Mouse (Mus musculus) spleen, postnatal 36 days (tissue): ENCODE results near the gene Pradc1.

Source experiments
- DNase-seq, 2 experiments: peaks; one replicate each; pipeline ENCODE4 v3.0.0; 2022; ENCODE audit warnings: low spot score in 2 of 2, mixed read lengths in 1 of 2

The Pradc1 gene

DNA sequence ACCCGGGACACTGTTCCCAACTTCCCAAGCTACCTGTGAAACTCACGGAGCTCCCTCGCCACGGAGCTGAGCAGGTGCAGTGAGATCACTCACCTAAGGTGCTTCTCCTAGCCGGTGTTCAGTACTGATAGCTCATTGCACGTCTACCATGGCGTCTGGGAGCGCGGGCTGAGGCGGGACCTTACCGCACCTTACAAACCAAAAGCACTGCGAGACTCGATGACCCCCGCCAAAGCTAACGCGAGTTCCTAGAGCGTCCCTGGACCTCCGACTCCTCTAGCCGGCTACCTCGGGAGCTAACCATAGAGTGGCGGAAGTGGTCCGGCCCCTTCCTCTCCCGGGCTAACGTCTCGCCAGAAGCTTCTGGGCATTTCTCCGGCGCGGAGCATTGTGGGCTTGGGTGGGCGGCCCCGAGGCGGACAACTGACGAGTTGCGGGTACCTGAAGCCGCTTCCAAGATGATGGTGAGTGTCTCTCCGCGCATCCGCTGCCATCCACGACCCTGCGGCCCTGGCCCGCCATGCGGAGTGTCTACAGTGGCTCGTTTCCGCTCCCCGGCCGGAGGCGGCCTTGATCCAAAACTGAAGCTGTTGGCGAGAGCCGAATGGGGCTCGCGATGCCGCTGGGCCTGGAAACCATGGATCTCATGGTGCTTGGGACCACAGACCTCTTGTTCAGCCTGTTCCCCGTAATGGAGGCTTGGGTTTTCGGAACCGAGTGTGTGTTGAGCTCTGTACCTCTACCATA is at the start of gene Pradc1:
Gene Pradc1 (minus strand): TSS at position 307 of the 747 bp plus-strand sequence.
- peak; percentile 98 for DNase-seq

DNA sequence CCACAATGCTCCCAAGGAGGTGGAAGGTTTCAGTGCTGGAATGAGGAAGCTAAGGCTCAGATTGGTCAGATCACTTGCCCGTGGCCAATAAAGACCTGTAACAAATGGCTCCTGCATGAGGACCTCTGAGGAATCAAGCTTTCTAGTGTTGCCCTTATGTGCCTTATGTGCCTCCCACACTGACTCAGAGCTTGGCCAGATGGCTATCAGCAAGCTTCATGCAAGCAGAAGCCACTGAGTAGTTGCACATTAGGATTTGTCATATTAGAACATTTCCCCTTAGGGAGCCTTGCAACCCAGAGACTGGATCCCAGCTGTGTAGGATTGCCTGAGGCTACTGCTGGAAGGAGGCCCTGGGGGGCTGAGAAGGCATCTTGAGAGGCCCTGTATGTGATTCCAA is 48.6 kb upstream of the Pradc1 start:
- no peak for DNase-seq

DNA sequence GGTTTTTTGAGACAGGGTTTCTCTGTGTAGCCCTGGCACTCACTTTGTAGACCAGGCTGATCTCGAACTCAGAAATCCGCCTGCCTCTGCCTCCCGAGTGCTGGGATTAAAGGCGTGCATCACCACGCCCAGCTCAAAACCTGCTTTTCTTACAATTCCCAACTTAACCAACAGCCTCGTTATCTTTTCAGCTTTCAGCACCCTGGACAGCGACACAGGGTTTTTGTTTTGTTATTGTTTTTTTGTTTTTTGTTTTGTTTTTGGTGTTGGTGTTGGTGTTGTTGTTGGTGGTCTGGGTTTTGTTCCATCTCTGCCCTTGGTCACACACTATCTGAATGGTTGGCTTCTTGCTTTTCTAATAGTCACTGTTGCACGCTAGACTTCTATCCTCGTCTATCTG is 46.4 kb upstream of the Pradc1 start:
- no peak for DNase-seq

DNA sequence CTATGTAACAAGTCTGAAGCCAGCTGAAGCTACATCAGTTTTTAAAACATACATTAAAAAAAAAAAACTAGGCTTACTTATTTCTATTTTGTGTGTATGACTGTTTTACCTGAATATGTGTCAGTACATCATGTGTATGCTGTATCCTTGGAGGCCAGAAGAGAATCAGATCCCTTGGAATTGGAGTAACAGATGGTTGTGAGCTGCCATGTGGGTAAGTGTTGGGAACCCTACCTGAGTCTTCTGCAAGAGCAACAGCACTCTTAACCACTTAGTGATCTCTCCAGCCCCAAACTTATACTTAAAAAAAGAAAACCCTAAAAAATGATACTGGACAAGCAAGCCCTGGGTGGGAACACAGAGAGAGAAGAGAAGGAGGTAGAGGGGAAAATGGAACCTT is 45.2 kb upstream of the Pradc1 start:
- DNase-seq = no peak

DNA sequence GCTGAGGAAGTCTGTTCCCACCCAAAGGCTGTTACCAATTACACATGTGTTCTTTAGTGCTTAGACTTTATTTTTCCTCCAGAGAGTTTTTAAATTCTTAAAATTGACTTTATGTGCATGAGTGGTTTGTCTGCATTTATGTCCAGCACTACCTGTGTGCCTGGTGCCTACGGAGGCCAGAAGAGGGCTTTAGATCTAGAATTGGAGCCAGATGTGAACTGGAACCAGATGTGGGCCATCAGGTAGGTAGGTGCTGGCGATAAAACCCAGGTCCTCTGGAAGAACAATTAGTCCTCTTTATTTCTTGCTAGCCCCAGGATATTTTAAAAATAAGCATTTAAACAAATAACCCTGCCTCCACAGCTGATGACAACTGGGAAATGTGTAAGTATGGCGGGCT is 39.8 kb upstream of the Pradc1 start:
- DNase-seq = no peak

DNA sequence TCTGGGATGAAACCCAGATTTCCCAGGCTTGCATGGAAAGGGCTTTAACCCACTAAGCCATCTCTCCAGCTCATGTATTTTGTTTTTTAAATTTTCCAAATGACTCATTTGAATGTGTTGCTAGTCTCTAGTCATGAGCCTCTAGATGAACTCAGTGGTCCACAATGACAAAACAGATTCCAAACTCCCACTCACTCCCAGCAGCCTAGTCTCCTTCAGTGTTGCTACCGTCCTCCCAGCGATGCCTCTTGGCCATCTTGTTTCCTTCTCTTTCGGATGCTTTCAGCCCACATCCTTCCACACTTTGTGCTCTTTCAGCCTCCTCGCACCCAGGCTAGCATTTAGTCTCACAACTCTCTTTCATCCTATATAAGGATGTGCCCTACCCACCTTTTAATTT is 38.5 kb upstream of the Pradc1 start:
- DNase-seq = no peak

DNA sequence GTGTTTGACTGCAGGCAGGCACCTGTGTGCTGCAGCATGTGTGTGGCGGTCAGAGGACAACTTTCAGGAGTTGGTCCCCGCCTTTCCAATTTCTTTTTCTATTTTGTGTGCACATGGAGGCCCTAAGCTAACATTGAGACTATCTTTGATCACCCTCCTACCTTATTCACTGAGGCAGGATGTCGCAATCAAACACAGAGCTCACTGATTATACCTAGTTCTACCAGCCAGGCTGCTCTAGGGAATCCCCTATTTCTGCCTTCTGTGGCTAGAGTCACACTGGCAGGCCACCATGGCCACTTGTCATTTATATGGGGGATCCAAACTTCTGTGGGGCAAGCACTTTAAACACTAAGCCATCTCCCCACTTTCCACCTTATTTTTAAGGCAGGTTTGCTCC is 37.9 kb upstream of the Pradc1 start:
- DNase-seq = no peak

DNA sequence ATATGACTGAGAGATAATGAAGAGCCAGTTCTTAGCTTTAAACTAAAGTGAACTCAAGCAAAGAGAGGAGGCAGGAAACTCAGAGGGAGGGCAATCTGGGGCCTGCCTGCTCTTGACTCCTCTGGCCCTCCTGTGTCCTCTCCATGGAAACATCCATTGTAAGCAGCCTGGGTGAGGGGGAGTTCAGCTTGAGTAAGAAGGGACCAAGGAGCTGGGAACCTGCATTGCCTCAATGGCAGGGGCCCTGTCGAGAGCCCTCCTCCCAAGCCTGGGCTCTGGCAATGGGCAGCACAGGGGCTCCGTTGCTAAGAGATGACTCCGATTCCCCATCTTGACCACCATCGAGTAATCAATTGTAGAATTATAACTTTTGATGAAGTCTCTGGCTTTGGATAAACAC is 36.7 kb upstream of the Pradc1 start:
- no peak for DNase-seq

DNA sequence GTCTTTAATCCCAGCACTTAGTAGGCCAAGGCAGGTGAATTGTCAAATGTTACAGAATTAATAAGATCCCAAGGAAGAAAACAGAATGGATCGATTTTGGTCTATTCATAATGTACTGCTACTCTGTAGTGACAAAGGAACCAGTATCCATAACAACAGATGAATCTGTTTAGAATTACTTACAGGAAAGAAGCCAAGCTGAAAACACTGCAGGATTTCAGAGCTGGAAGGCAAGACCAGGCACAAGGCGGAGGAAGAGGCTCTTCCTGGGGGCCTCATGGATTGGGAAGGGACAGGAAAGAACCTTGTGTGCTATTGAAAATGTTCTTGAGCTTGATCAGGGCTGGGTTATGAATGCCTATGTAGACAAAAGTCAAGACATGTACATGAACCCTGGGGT is 34.0 kb upstream of the Pradc1 start:
- no peak for DNase-seq

DNA sequence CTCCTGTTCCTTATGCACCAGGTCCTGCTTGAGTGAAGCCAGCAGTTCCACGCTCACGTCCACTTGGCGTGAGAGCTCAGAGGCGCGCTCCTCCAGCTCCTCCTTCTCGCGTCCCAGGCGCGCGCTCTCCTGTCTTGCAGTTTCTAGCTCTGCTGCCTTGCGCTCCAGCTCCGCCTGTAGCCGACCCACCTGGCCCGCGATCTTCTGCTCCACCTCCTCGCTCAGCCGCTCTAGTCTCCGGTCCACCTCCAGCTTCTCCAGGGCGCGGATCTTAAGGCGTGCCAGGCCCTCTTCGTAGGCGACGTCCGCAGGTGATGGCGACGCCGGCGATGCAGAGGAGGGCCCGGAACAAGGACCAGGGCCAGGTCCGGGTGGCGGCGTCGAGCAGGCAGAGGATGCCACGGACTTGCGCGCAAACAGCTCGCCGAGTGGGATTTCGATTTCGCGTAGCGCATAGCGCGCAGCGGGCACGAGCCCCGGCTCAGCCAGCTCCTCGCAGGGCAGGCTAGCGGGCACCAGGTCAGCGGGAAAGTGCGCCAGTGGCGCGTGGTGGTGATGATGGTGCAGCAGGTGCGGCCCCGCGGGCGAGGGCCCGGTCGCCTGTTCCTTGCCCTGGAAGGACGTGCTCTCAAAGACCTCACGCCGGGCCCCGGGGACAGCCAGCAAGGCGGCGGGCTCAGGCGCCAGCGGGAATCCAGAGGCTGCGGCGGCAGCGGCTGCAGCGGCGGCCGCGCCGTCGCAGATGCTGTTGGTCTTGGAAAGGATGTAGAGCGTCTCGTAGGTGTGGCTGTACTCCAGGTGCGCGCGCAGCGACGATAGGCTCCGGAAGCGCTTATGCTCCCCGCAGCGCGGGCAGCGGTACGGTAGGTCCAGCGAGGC is 32.3 kb upstream of the Pradc1 start:
- no peak for DNase-seq

DNA sequence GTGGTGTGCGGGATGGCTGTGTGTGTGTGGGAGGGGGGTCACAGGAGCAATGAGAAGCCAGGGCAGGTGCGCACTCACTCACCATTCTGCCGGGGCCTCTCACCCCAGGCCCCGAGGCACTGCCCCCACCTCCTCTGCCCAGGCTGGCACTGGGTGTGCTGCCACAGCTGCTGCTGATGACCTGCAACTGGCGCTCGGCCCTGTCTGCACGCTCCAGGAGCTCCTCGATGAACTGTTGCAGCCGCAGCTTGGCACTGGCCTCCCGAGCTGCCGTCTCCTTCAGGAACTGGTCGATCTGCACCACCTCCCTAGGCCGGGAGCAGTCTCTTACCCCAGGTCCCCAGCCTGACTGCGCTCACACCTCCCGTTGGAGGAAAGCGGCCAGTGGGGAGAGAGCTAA is 28.9 kb upstream of the Pradc1 start:
- no peak for DNase-seq

DNA sequence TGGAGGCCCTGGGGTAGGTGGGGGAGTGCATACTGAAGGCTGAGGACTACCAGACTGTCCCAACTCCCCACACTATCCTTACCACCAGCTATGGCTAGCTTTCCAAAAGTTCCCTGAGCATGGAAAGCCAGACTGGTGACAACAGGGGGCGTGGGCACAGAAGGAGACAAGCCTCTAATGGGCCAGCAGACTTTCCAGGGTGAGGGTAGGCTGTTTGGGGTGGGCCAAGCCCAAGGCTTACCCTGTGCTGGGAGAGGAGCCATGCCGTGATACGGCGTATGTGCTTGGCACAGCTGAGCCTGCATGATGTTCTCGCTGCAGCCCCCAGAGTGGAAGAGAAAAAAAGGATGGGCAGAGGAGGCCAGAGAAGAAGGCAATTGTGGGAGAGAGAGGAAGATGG is 28.2 kb upstream of the Pradc1 start:
- no peak for DNase-seq

DNA sequence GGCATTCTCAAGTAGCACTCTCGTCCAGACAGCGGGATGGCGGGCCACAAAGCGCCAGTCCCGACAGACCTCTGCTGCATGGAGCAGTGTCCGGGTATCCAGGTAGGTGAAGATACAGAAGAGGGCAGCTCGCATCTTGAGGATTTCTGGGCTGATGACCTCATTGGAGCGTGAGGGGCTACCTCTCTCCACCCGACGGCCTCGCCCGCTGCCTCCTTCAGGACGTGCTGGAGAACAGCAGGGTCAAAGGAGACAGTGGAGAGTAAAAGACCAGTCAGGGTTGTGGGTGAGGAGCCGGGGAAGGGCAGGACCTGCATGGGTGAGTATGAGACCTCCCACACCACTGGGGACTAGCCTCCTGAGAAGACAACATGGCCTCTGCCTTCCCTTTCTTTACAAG is 26.6 kb upstream of the Pradc1 start:
- DNase-seq = no peak

DNA sequence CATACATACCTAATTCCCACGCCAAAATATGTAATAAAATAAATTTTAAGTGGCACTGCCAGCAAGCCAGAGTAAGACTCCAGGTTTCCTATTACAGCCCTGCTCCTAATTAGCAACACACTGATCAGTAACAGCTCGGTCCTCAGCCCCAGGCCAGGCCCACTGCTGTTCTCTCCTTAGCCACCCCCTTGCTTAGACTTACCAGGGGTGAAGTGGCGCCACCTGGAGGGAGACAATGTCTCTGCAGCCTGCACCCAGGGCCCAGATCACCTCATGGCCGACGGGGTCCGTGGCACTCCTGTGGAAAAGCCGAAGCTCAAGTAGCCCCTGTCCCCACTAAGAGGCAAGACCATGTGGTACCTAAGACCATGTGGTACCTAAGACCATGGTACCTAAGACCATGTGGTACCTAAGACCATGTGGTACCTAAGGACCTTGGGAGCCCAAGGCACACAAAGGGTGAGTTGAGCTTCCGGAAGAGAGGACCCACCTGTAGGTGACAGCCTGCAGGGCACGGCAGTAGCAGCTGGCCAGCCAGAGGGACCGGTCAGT is 25.7 kb upstream of the Pradc1 start:
- no peak for DNase-seq

DNA sequence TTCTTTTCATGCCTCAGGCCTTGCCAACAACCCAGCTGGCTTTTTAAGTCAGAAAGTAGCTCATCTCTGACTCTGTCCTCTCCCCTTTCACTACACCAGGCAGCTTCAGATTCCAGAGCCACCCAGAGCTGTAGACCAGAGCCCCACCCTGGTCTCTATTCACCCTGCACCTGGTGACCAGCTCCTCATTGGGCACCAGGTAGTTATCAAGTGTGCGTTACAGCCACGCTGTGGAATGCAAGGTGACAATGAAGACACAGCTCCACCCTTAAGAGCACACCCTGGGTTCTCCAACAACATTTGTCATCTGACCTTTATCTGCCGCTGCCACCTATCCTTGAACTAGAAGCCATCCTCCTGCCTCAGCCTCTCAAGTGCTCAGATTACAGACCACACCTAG is 23.8 kb upstream of the Pradc1 start:
- no peak for DNase-seq

DNA sequence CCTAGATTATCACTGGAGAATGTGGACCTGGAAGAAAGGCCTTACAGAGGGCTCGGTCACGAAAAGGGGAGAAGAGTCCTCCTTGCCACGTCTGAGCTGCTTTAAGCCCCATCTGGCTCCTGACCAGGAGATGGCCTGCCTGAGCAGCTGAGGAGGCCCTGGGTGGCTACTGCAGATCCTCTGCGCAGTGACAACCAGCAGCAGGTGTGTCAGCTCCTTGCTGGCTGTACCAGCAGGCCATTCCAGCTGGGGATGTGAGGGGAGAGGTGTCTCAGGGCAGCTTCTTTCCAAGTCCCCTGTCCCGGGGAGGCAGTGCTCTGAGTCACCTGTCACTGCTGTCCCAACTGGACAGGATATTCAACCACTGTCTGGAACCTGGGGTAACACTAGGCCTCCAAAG is 20.8 kb upstream of the Pradc1 start:
- DNase-seq = no peak

DNA sequence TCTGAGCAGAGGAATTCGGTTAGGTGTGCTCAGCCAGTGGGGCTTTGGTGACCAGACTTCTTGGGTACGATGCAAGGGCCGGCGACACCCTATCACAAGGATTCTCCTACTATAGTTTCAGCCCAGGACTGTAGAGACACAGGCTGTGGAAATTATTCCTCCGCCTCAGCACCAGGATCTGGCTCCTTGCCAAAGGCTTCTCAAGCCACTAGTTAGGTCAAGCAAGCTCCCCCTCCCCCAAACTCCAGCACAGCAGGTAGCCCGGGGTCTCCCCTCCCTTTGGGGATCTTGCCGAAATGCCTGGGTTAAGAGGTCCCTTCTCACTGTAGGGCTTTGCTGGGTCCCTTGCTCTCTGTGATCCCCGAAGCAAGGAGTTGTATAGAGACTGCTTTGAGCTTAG is 20.2 kb upstream of the Pradc1 start:
- no peak for DNase-seq

DNA sequence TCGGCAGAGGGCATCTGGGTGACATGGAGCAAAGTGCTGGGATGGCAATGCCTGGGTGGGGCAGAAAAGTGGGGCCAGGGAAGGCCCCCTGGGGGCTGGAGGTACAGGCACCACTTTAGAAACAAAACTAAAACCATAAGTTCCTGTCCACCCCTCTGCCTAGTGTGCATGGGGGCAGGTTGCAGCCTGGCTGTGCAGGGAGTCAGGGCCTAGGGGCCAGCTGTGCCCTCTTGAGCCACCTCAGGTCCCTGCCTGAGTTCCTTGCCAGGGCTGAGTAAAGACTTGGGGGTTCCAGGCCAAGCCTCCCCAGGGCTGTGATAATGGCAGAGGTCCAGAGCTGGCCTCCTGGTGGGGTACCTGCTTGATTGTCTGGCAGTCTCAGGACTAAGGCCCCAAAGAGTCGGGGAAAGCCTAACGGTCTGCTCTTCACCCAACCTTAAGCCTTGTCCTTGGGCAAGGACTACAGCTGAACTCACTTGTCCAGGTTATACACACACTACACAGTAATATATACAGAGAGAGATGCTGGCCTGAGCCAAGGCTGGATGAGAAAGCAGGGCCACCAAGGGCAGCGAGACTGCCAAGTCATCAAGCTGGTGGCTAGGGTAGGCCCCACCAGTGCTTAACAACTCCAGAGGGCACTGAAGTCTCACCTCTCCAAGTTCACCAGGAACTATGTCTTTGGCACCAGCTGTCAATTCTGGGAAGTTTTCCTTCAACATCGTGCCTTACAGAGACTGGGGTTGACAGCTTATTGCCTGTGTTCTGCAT is 18.1 kb upstream of the Pradc1 start:
- DNase-seq = no peak

DNA sequence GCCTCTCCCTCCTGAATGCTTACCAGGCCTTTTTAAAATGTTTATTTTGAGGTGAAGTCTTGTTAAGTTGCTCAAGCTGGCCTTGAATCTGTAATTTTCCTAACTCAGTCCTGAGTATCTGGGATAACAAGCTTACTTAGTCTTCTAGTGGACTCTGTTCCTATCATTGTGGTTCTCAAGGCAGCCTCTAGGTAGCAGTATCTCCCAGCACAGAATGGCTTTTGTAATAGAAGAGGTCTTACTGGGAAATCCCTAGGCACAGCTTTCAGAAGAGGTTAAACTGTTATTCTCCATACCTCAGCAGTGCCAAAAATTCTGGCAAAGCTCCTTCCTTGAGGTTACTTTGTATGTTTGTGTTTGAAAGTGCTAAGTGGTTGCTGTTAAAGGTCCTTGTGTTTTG is 13.6 kb upstream of the Pradc1 start:
- DNase-seq = no peak

DNA sequence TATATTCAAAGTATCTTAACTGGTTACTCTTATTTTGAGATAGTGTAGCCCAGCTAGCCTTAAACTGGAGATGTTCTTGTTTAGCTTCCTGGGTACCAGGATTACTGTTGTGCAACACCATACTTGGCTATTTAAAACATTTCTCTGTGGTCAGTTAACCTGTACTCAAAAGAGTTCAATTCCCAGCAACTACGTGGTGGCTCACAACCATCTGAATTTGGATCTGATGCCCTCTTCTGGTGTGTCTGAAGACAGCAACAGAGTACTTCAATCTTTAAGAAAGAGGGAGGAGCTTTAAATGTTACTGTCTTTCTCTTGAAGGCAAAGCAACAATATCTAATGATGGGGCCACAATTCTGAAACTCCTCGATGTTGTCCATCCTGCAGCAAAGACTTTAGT is 7.9 kb upstream of the Pradc1 start:
- no peak for DNase-seq

DNA sequence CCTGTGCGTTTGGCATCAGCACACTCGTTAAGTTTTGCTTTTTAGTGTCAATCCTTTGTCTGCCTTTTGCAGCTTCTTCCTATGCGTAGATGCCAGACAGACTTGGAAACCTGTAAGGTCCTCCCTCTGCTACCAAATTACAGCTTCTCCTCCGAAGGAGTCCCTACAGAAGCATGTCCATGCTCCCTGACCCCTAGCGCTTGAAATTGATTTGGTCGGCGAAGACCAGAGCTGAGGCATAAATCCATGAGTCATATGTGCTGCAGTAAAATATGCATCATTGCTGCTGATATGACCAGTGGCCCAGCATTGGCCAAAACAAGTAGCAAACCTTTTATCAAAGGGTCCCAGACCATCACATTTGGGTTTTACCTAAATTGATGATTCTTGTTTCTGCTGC is 1.0 kb upstream of the Pradc1 start:
- DNase-seq = peak in 1 of 2 experiments; percentile 6

DNA sequence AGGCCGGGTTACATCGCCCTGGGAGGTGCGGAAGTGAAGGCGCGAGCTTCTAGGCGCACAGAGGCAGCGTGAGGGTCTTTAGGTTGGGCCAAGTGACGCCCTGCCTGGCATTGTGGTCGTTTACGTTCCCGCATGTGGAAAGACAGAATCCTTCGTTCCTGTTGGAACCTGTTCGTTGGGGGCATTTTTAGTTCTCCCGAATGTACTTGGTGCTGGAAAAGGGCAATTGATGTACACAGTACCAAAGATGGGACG is 568 bp upstream of the Pradc1 start:
- DNase-seq = no peak
